Mouse (Mus musculus) activated CD4-positive, CD25-positive, alpha-beta regulatory T cell, adult 4 months (primary cell): ENCODE data around the gene Cacna2d3. TPM values are rescaled to one million over a fixed set of nuclear protein-coding genes. Genes with fewer than 3 reads are reported as not detected.

Experiments
- ATAC-seq: one replicate; pipeline ENCODE4 v1.8.0; 2017
- polyA plus RNA-seq, 2 experiments: library from polyadenylated mRNA; unstranded; fragments of 100-300 nt; shearing (Covaris generic); gene quantifications; one replicate each; pipeline ENCODE4 v1.2.1; 2017

Gene Cacna2d3
- polyA plus RNA-seq, 2 experiments from 2014 or later, result not detected

- no peak for ATAC-seq
Measured at GRCm38 (mm10) chr14:28984276-28984675, 737.4 kb downstream of the Cacna2d3 start.

- no peak for ATAC-seq
Measured at GRCm38 (mm10) chr14:28980482-28980881, 741.2 kb downstream of the Cacna2d3 start.

- ATAC-seq, result no peak
Measured at GRCm38 (mm10) chr14:28979230-28979629, 742.4 kb downstream of the Cacna2d3 start.

- no peak for ATAC-seq
Measured at GRCm38 (mm10) chr14:28972620-28973019, 749.0 kb downstream of the Cacna2d3 start.

GRCm38 (mm10) chr14:28969247-28969646 lies 752.4 kb downstream of the Cacna2d3 start:
- ATAC-seq, result no peak

GRCm38 (mm10) chr14:28966881-28967280 lies 754.8 kb downstream of the Cacna2d3 start:
- ATAC-seq, result no peak

- no peak for ATAC-seq
Measured at GRCm38 (mm10) chr14:28961379-28961778, 760.3 kb downstream of the Cacna2d3 start.

- ATAC-seq, result no peak
Measured at GRCm38 (mm10) chr14:28959042-28959441, 762.6 kb downstream of the Cacna2d3 start.

GRCm38 (mm10) chr14:28958131-28959015 lies 763.3 kb downstream of the Cacna2d3 start:
- ATAC-seq, result no peak

GRCm38 (mm10) chr14:28955181-28955580 lies 766.5 kb downstream of the Cacna2d3 start:
- ATAC-seq, result no peak

GRCm38 (mm10) chr14:28954588-28954987 lies 767.1 kb downstream of the Cacna2d3 start:
- ATAC-seq, result no peak

- ATAC-seq, result no peak
Measured at GRCm38 (mm10) chr14:28954086-28954485, 767.6 kb downstream of the Cacna2d3 start.

GRCm38 (mm10) chr14:28953409-28953808 lies 768.3 kb downstream of the Cacna2d3 start:
- no peak for ATAC-seq

- no peak for ATAC-seq
Measured at GRCm38 (mm10) chr14:28950499-28950898, 771.2 kb downstream of the Cacna2d3 start.

GRCm38 (mm10) chr14:28949785-28950184 lies 771.9 kb downstream of the Cacna2d3 start:
- no peak for ATAC-seq

- no peak for ATAC-seq
Measured at GRCm38 (mm10) chr14:28948019-28948850, 773.4 kb downstream of the Cacna2d3 start.

- no peak for ATAC-seq
Measured at GRCm38 (mm10) chr14:28932746-28933293, 788.8 kb downstream of the Cacna2d3 start.

GRCm38 (mm10) chr14:28923180-28923961 lies 798.3 kb downstream of the Cacna2d3 start:
- no peak for ATAC-seq

GRCm38 (mm10) chr14:28918871-28919270 lies 802.8 kb downstream of the Cacna2d3 start:
- no peak for ATAC-seq

- no peak for ATAC-seq
Measured at GRCm38 (mm10) chr14:28915004-28915403, 806.7 kb downstream of the Cacna2d3 start.

- ATAC-seq, result no peak
Measured at GRCm38 (mm10) chr14:28907659-28908058, 814.0 kb downstream of the Cacna2d3 start.

- no peak for ATAC-seq
Measured at GRCm38 (mm10) chr14:28892530-28892929, 829.1 kb downstream of the Cacna2d3 start.
